Mouse (Mus musculus) liver, embryonic 14.5 days (tissue): Measurements from ENCODE around the gene Ppm1n.

Experiments
- CTCF ChIP-seq: IDR thresholded peaks from 2 replicates; pipeline ENCODE4 v1.5.1; 2016; ENCODE audit warnings: antibody characterized with exemption, low read depth, control low read depth
- EP300 ChIP-seq: IDR thresholded peaks from 2 replicates; pipeline ENCODE4 v1.6.1; 2016; ENCODE audit warnings: antibody characterized with exemption, low read depth

GRCm38 (mm10) chr7:19247511-19247910 is 32.4 kb downstream of the Ppm1n start:
- no peak for TF ChIP-seq EP300
- TF ChIP-seq CTCF, result no peak
